Mouse (Mus musculus): ENCODE data around the gene Rai2.

Gene Rai2

DNA sequence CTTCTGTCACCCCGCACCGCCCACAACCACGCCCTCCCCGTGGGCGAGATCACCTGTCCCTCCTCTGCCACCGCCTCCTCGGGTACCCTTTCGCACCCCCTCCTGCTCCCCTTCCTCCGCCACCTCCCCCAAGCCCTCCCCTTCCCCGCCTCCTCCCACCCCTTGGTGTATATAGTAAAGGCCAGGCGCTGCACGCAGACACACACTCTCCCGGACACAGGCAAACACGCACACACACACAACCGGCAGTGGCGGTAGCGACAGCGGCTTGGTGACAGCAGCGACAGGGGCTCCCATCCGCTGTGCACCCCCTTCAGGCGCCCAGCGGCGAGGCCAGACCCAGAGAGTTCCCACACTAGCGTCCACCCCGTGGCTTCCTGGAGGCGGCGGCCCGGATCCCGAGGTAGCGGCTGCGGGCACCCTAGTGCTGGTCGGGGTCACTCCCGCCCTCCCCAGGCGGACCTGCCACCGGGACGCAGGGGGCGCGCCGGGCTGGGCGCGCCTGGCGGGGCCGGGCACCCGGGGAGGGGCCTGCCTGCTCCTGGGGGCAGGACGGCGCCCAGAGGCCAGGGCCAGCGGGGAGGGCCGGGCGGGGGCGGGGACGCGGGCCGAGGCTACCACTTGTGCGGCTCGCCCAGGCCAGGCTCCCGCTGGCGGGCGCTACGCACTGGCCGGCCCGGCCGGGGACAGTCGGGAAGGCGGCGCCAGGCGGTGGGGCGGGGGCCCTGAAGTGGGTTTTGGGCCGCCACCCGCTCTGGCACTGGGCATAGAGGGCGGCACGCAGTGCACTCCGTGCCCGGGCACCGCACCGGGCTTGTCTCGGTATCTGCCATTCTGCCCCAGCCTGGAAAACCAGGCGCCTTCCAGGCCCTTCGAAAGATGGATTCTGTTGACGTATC, at the start of gene Rai2:
TSS of gene Rai2 (plus strand) at position 205 of the 899 bp plus-strand sequence.
- peak; percentile 48 to 50 for DNase-seq

DNA sequence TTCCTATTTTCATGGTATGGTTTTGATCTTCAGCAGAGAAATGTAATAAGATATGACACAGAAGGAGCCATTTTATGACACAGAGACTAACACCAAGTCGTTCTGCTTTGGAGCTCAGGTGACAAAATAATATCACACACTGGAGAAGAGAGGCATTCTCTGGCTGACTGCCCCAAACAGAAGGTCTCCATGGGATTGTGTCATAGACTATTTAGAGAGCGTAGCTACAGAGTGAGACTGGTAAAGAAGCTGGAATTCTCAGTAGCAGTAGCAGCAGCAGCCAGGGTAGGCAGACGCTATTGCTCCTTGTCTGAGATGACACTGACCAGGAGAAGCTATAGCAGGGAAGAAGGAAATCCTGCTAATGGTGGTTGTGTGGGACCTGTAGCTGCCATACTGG, 27.5 kb upstream of the Rai2 start:
- no peak for DNase-seq

DNA sequence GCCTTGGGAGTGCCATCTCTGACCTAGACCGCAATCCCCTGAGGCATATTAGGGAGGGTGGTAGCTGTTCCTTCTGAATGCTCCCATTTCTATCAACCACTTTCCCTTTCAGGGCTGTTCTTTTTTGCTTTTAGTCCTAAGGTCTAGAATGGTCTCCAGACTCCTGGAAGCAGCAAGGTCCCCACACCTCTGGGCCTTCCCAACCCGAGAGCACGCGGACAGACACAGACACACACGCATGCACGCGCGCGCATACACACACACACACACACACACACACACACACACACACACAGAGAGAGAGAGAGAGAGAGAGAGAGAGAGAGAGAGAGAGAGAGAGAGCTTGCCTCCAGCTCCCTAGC, 385 bp upstream of the Rai2 start:
- no peak for DNase-seq

DNA sequence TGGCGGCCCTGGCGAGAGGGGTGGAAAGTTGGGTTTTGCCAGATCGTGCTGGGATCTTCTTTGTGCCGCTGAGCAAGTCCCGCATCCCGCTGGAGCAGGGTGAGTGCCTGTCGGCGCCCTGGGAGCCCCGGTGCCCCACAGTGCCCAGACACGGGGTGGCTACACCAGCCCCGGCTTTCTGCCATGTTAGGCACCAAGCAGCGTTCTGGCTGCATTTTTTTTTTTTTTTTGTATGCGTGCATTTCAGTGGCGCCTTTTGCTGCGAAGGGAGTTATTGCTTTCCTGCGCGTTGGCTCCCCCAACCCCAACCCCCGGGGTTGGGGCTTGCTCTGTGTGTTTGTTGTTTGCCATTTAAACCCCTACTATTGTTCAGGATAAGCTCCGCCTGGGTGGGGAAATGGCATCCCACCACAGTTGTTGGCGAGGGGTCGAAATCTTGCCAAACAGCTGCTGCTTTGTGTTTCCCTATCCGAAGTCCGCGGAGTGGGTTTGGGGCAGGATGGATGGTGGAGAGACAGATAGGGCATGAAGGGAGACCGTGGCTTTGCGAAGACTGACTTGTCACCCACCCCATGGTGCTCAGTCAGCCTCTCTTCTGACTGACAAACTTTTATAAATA, 1.0 kb downstream of the Rai2 start:
- DNase-seq = peak in 1 of 2 experiments; percentile 2

DNA sequence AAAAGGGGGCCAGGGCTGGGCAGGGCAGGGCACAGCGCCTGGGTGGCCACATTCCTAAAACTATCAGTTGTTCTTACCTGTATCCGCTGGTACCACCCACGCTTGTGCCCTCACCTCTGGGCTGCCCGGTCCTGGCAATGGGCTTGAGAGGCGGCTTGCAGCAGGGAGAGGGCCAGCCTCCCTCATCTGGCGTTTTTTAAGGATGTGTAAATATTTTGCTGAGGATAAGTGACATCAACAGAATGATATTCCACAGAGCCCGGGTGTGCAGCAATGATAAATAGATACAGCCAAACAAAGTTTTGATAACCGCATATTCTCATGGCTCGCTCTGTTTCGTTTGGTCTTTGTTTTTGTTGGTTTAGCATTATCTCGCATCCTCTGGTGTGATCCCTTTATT, 1.7 kb downstream of the Rai2 start:
- DNase-seq = peak in 1 of 2 experiments; percentile 8

DNA sequence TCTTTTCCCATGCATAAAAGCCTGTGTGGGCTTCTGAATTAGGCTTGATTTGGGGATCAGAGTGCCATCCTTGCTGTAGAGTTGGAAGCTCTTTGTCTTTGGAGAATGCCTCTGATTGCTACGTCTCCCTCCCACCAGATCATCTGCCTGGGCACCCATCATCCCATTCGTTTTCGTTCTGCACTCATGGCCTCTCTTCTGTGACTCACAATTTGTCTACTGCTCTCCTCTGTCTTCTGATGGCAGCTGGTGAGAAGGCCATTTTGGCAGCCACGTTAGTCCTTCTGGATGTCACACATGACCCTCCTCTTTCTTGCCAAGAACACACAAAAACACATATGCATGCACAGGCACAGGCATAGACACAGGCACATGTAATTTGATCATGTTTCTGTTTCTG, 4.2 kb downstream of the Rai2 start:
- no peak for DNase-seq

DNA sequence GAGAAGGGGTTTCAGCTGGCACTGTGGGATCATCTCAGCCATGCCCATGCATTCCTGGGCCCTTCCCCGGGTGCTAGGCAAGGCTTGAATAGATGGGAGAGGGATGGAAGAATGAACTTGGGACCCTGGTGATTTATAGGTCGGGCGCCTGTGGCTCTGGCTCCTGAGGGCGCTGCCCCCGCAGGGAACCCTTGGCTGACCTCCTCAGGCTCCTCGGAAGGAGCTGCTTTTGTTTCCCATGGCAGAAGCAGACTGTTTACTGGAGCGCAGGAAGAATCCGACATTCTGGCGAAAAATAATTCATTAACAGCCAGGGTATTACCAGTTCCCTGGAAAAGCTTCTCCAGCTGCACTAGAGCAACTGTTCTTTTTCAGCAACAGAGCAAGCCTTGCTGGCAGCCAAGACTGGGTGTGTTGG, 6.5 kb downstream of the Rai2 start:
- DNase-seq = peak; percentile 6 to 15

DNA sequence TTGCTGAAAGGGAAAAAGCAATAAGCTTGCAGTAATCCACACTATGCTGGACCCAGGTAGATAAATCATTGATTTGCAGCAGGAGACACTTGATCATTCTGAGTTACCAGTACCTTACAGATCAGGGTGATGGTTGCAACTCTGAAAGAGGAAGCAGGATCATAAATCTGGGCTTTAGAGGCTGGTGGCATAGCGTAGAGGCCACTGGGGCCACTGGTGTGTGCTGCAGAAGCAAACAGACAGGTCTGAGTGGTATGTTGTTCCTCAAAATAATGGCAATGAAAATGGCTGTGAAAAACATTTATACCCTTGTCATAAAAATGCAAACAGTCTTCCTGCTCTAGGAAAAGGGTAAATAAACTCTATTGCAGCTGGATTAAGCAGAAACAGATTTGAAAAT, 9.4 kb downstream of the Rai2 start:
- no peak for DNase-seq

DNA sequence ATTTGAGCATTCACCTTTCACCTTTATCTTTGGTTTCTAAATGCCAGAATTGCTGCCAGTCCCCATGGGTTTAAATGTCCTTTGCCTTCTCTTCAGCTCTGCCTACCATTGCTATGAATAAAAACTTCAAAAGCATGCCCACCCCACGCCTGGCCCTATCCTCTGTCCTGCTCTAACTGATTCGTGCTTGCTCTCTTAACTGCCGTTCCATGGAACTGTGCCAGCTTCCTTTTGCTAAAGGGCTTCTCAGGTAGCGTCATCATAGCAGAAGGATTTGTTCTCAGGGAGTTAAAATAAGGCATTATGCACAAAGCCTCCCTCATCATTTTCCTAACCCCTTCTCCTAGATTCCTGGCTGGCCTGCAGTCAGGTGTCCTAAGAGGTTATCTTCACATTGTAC, 11.6 kb downstream of the Rai2 start:
- peak in 1 of 2 experiments; percentile 5 for DNase-seq

DNA sequence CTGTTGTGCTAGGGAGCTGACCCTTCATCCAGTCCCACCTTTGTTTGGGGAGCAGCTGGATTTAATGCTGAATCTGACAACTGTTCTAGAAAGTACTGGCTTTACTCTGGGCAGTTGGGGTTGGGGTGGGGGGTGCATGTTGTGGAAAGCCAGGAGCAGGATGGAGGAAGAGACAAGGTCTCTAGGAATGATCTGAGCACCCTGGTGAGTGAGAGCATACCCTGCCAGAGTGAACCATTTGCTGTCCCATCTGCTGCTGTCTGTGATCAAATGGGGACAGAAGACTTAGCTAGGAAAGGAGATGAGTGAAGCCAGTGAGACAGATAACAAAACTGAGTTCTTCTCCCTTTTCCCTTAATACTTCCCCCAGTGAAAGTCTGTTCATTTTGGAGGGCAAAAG, 13.2 kb downstream of the Rai2 start:
- no peak for DNase-seq

DNA sequence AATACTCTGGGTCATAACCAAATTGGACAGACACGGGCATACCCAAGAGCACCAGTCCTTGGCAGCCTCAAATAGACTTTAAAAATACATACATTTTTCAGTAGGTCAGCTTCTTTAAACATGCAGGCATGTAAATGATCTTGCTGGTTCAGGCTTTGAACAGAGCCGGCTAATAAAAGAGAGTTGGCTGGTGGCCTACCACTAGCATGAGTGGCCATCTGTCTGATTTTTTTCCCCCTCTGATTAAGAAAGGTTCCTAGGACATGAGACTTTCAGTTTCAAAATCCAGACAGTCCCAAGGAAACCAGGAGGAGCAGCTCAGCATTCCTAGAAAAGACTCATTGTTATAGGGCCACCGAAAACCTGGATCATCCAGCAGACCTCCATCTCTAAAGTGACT, 15.0 kb downstream of the Rai2 start:
- DNase-seq = no peak

DNA sequence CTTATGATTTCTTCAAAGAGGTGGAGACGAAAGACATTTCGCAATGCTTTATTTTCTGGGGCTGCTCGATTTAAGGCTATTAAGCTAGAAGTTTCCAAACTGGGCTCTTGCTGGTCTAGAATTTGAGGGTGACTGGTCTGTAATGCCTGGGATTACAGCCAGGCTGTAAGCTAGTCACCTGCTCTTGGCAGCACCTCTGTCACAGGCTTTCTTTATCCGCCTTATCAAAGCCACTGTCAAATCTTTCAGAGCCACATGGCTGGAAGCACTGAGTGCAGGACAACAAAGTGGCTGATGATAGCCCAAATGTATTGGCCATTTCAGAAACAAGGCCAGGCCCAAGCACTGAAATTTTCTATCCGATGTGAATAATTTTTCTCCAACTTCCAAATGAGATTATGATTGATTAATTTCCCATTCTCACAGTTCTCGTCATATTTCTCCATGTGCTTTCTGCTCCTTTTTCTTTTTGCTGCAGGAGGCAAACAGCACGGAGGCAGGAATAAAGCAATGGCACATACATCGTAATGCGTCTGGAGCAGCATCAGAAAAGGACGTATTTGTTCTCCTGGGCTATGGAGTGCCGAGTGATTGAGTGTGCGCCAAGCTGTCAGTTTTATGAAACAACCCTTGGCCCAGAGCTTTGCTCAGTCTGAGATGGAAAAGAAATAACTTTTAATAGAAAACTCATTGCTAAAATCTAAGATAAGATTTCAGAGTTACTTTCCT, 16.9 kb downstream of the Rai2 start:
- no peak for DNase-seq

DNA sequence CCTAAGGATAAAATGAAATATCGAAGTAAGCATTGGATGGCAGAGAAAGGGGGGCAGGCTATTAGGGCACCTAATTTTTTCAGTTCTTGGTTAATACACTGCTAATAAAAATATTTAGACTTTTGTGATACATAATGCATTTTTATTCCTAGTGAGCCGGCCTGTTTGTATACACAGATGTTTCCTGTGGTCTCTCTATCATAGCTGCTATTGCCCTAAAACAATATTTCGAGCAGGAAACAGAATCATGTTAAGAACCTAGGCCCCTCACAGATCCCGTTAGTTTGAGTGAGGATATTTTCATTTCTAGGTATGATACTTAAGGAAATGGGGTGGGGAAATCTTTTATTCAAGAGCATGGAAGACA, 17.4 kb downstream of the Rai2 start:
- no peak for DNase-seq

DNA sequence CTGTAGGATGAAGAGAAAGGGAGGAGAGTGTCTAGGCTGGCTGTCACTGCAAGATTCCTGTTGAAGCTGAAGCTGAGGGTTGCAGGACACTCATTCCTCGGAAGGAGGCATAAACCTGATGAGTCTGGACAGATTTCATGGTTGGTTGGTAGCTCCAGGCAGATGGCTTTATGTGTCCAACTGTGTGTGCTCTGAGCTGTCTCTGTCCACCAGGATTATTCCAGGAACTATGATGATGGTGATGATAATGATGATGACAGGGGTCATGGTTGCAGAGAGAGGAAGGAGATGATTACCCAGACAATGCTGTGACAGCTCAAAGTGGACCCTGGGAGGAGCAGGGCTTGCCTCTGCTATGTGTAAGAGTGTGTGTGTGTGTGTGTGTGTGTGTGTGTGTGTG, 22.5 kb downstream of the Rai2 start:
- DNase-seq = no peak

DNA sequence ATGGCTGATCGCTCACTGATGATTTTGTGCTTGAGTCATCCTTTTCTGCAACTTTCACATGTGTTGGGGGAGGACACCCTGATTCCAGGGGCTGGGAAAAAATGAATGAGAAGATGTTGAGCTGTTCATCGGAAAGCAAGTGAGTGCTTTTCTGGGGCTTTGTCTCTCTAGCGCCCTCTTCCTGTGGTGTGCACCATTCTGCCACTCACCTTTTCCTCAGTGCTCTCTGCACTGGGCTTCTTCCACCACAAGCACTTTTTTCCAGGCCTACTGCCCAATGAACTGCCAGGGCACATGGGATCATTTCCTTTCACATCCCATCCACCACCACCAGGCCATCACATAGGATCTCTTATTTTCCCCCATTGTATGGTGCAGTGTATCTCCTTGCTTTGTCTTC, 26.2 kb downstream of the Rai2 start:
- DNase-seq = no peak

DNA sequence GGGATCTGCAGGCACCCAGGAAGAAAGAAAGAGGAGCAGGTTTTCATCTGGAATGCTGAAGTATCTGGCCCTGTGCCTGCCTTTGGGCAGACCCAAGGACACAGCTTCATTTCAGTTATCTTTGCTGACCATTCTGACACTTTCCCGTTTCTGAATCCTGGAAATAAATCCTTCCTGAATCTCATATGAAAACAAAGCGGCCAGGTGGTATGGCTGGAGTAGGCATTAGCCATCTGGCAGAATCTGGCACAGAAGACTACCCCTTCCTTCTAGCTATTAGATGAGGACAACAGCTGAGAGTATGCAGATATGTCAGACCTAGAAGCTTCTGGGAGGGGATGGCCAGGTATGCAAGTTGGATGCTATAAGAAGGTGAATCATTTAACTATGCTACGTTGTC, 28.4 kb downstream of the Rai2 start:
- DNase-seq = no peak

DNA sequence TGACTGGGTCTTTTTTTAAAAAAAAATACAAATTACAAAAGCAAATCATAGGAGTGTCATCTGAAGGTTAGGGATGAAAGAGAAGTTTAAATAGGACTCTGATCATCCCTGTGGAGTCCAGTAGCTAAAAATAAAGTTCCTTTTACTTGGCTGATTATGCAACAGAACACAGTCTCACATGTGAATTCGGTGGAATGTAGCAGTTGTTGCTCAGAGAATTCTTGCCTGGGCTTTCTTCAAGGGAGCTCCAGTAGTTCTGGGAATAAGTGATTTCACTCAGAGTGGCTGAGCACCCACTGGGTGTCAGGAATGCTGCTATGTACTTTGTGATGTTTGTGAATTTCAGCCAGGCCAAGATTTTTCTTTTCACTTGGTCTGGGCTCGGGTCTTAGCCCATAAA, 30.5 kb downstream of the Rai2 start:
- no peak for DNase-seq

DNA sequence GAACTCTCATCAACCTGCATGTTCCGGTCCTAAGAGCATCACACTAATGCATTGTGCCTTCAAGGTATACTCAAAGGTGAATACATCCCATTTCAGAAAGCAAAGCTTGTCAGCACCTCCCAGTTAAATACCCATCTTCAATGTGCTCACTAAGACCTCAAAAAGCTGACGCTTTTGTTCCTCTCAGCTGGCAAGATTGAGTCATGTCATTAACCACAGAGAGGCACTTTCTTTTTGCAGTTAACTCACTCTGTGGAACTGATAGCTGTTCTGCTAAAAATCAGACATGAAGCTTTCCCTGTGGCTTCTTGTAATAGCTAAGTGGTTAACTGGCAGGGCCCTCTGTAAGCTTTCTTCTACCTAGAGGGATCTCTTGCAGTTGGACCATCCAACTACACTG, 36.6 kb downstream of the Rai2 start:
- no peak for DNase-seq

DNA sequence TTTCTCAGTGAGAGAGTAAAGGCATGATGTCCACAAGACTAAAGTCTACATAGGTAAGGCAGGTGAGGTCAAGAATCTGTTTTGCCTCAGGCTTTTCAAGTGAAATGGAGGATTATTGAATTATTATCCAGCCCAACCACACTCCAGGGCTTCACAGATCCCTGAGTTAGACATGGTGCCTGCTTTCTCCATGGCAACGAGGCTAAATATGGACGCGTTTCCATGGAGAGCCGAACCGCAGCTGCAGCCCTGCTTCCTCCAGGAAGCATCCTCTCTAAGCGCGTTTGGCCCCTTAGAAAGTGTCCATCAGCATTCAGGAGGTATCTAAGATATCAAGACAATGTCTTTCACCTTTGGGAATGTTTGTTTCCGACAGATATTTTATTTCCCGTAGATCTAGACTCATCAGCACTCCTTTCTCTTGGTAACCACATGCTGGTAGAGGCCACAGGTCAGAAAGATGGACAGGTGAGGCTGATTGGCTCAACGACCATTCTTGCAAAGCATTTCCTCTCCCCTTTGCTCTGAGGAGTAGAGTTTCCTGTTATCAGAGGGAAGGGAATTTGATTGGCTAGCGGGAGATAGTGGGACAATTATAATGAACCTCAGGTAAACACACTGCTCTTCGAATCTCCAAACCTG, 59.6 kb downstream of the Rai2 start:
- no peak for DNase-seq

DNA sequence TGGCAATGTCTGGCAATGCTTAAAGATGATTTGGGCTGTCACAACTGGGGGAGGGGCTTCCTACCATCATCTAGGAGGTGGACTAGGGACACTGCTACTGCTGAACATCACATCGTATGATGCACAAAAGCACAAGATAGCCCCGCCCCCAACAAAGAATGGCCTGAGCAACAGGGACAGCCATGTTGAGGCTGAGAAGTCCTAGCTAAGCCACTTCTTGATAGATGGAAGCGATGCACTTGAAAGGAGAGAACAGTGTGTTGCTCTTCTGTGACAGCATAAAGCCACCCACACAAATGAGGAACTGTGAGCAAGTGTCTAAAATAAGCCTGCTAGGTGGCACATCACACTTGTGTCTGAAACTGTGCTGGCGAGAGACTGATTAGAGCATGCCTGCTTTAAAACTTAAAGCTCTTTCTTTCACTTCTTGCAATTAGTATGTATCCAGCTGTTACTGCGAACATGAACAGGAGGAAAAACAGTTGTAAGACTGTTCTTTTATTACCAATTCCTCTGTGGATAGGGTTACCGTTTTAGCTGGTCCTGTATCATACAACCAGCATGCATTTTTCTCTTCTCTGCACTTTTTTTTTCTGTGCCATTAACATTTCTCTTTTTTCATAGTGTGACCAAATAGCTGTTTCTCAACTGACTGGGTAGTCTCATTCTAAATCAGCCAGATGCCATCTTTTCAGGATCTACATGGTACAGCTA, 63.6 kb downstream of the Rai2 start:
- no peak for DNase-seq

DNA sequence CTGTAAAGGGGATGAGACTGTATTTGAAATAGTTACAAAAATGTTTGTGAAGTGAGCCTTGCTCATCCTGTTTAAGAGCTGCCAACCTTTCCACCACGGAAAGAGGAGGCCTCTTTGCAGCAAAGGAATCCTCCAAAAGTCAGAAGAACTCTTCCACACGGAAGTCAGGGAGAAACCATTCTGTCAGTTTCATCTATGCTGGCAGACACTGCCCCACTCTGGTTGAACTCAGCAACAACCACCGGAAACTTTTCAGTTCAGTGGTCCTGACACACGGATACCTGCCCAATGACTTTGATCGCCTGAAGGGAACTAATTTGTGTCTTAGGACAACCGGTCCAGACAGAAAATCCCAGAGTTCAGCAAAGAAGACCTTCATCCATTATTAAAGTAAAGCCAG, 73.3 kb downstream of the Rai2 start:
- no peak for DNase-seq

DNA sequence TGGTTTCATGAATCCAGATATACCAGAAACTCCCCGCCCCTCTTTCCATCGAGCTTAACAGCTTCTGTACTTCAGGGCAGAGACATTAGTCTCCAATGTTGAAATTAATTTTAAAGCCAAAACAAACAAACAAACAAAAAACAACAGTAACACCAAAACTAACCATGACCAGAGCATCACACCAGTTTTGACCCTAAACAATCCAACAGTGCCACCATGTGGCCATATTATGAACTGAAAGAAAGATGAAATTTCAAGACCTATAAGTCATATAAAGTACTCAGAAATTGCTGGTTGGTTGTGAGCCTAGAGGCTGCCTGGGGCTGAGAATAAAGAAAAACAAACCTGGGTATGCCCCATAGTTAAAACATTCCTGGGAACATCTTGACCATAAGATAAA, 109.3 kb downstream of the Rai2 start:
- DNase-seq = peak in 1 of 2 experiments; percentile 4
